Mouse (Mus musculus): ENCODE data around the gene Aifm3. TPM values are rescaled to one million over a fixed set of nuclear protein-coding genes. Genes with fewer than 3 reads are reported as not detected.

Aifm3 gene
- polyA plus RNA-seq, 1 experiment from 2014 or later, result 13.4 TPM

DNA sequence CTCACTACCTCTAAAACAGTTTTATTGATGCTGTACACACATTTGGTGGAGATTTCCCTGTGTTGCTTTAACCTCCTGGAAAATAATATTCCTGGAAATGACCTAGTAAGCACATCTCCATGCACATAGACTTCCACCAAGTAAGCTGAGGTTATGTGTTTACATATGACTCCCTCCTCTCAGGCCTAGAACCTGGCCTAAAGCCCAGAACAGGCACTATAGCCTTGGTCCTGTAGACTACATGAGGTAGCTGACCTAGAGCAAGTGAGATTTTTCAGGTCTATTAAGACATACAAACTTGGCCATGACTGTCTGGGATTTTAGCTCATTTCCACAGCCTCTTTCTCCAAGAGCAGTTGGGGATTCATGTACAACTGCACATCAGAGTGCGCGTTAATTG is 20.7 kb downstream of the Aifm3 start:
- Histone ChIP-seq H3K4me1 (ENCODE audit: control insufficient read depth, insufficient read depth, low read depth, low read length) (peaks cover 14% of the 10 kb centered on the region), H3K4me2 (ENCODE audit: low read length) (peak overlapping the region; percentile 66), H3K9ac (ENCODE audit: low read depth, low read length) (no peak overlapping the region), H3K27ac (ENCODE audit: low read depth, low read length) (no peak overlapping the region), H3K36me3 (ENCODE audit: control insufficient read depth, insufficient read depth, low read length) (peaks cover 13% of the 10 kb centered on the region; the same call in 1 of the 2 replicates), H3K9me3 (ENCODE audit: control insufficient read depth, low read length) (no peaks in the 10 kb centered on the region), H3K27me3 (replicated peaks; ENCODE audit: control insufficient read depth, insufficient read depth, low read length) (no peaks in the 10 kb centered on the region), H3K4me3 (ENCODE audit: low read length) (no peak overlapping the region; the same call in 1 of the 2 replicates)
- WGBS, result 96% methylated on average over 2 of the region's 2 CpGs
- ATAC-seq, result no peak

DNA sequence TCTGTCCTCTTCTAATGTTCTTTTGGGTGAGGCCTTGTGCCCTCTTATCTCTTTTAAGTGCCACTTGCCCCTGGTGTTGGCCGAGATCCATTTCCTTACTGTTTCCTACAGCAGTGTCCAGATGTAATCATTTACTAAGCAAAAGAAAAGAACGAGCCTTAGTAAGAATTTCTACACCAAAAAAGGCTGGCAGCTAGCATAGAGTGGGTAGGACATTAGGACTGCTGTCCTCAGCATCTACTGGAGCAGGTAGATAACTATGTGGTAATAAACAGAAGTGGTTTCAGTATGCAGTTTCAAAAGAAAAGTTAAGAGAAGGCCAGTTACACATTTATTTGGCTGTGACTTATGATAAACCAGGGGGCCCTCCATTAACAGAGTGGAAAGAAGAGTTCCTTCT is 21.3 kb downstream of the Aifm3 start:
- ATAC-seq, result no peak
- Histone ChIP-seq H3K4me2 (ENCODE audit: low read length) (no peak overlapping the region), H3K9me3 (ENCODE audit: control insufficient read depth, low read length) (no peaks in the 10 kb centered on the region), H3K4me1 (ENCODE audit: control insufficient read depth, insufficient read depth, low read depth, low read length) (peaks cover 14% of the 10 kb centered on the region), H3K36me3 (ENCODE audit: control insufficient read depth, insufficient read depth, low read length) (peaks cover 13% of the 10 kb centered on the region; the same call in 1 of the 2 replicates), H3K4me3 (ENCODE audit: low read length) (no peak overlapping the region), H3K27me3 (replicated peaks; ENCODE audit: control insufficient read depth, insufficient read depth, low read length) (no peaks in the 10 kb centered on the region), H3K27ac (ENCODE audit: low read depth, low read length) (no peak overlapping the region), H3K9ac (ENCODE audit: low read depth, low read length) (no peak overlapping the region)
- 90% methylated on average over 2 of the region's 2 CpGs for WGBS

DNA sequence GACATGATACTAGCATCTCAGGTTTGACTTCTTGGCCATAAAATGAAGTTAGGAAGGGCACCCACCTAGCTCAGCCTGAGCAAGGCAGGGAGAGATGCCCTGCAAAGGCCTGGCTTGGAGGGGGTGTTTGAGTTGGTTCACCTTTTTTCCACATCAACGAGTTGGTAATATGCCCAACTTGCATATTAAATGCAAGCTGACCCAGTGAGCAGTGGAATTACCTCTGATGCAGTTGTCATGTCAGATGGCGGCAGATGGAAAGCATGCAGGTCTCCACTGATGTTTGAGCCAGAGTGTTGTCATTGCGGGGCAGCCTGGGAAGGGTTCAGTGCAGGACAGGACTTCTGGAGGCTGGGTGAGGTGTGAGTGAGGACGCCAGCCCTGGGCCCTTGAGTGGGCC is 22.0 kb downstream of the Aifm3 start:
- Histone ChIP-seq H3K4me1 (ENCODE audit: control insufficient read depth, insufficient read depth, low read depth, low read length) (peaks cover 14% of the 10 kb centered on the region), H3K9me3 (ENCODE audit: control insufficient read depth, low read length) (no peaks in the 10 kb centered on the region), H3K27me3 (replicated peaks; ENCODE audit: control insufficient read depth, insufficient read depth, low read length) (no peaks in the 10 kb centered on the region), H3K4me3 (ENCODE audit: low read length) (no peak overlapping the region), H3K36me3 (ENCODE audit: control insufficient read depth, insufficient read depth, low read length) (peaks cover 16% of the 10 kb centered on the region), H3K27ac (ENCODE audit: low read depth, low read length) (no peak overlapping the region), H3K9ac (ENCODE audit: low read depth, low read length) (no peak overlapping the region), H3K4me2 (ENCODE audit: low read length) (no peak overlapping the region)
- 88% methylated on average over 4 of the region's 4 CpGs for WGBS
- ATAC-seq, result no peak

DNA sequence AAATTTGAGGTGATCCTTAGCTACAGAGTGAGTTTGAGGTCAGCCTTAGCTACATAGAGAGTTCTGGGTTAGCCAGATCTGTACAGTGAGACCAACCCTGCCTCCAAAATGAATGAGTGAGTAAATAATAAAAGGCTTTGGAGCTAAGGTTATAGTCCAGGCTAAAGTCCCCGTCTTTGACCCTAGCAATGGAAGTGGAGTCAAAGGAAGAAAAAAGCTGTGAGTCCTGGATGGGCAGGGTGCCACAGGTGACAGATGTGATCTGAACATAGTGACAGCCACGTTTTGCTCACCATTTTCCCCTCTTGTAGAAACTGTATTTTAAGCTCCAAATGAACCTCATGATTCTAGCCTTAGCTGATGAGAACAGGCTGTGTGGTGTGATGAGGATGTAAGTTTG is 29.5 kb downstream of the Aifm3 start:
- Histone ChIP-seq H3K4me2 (ENCODE audit: low read length) (no peak overlapping the region), H3K36me3 (ENCODE audit: control insufficient read depth, insufficient read depth, low read length) (peaks cover 39% of the 10 kb centered on the region), H3K9me3 (ENCODE audit: control insufficient read depth, low read length) (no peaks in the 10 kb centered on the region), H3K4me3 (ENCODE audit: low read length) (no peak overlapping the region), H3K9ac (ENCODE audit: low read depth, low read length) (no peak overlapping the region), H3K27ac (ENCODE audit: low read depth, low read length) (no peak overlapping the region), H3K27me3 (replicated peaks; ENCODE audit: control insufficient read depth, insufficient read depth, low read length) (no peaks in the 10 kb centered on the region), H3K4me1 (ENCODE audit: control insufficient read depth, insufficient read depth, low read depth, low read length) (no peaks in the 10 kb centered on the region)
- whole genome bisulfite sequencing, result 90% methylated on average over 2 of the region's 2 CpGs
- ATAC-seq, result no peak

DNA sequence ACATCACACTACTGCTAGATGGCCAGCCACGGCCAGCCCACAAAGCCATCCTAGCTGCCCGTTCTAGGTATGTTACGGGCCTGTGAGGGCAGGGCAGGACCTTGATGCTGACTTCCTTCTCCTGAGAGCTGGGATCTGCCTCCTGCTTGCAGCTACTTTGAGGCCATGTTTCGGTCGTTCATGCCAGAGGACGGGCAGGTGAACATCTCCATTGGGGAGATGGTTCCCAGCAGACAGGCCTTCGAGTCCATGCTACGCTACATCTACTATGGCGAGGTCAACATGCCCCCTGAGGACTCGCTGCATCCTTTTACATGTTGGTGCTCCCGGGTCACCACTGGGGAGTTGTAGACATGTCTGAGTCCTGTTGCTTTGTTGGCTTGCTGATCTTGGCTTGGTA is 34.7 kb downstream of the Aifm3 start:
- Histone ChIP-seq H3K4me2 (ENCODE audit: low read length) (no peak overlapping the region), H3K36me3 (ENCODE audit: control insufficient read depth, insufficient read depth, low read length) (peaks cover 59% of the 10 kb centered on the region), H3K27me3 (replicated peaks; ENCODE audit: control insufficient read depth, insufficient read depth, low read length) (no peaks in the 10 kb centered on the region), H3K9me3 (ENCODE audit: control insufficient read depth, low read length) (no peaks in the 10 kb centered on the region), H3K9ac (ENCODE audit: low read depth, low read length) (no peak overlapping the region), H3K4me3 (ENCODE audit: low read length) (no peak overlapping the region), H3K27ac (ENCODE audit: low read depth, low read length) (no peak overlapping the region), H3K4me1 (ENCODE audit: control insufficient read depth, insufficient read depth, low read depth, low read length) (no peaks in the 10 kb centered on the region)
- 92% methylated on average over 11 of the region's 11 CpGs for WGBS
- ATAC-seq, result no peak

DNA sequence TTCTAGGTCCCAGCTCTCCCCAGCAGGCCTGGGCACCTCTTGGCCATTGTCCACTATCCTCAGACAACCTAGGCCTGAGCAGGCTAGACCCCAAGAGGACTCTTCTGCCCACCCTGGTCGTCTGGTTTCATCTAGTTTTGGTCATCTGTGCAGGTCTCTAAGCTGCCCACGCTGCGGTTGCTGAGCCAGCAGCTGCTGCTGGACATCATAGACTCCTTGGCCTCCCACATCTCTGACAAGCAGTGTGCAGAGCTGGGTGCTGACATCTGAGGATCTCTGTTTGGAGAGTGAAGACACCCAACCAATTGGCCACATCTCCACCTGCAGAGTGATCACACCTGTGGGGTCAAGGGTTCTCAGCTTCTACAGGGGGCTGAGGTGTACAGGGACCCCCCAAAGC is 36.1 kb downstream of the Aifm3 start:
- H3K9me3 ChIP-seq (ENCODE audit: control insufficient read depth, low read length), result no peaks in the 10 kb centered on the region
- no peak overlapping the region for H3K9ac ChIP-seq (ENCODE audit: low read depth, low read length)
- H3K4me1 ChIP-seq (ENCODE audit: control insufficient read depth, insufficient read depth, low read depth, low read length), result peaks cover 7% of the 10 kb centered on the region
- H3K4me2 ChIP-seq (ENCODE audit: low read length), result no peak overlapping the region
- no peak for ATAC-seq
- H3K4me3 ChIP-seq (ENCODE audit: low read length), result no peak overlapping the region
- whole genome bisulfite sequencing, result 81% methylated on average over 3 of the region's 3 CpGs
- H3K36me3 ChIP-seq (ENCODE audit: control insufficient read depth, insufficient read depth, low read length), result peaks cover 50% of the 10 kb centered on the region
- no peaks in the 10 kb centered on the region for H3K27me3 ChIP-seq (replicated peaks; ENCODE audit: control insufficient read depth, insufficient read depth, low read length)
- H3K27ac ChIP-seq (ENCODE audit: low read depth, low read length), result no peak overlapping the region

DNA sequence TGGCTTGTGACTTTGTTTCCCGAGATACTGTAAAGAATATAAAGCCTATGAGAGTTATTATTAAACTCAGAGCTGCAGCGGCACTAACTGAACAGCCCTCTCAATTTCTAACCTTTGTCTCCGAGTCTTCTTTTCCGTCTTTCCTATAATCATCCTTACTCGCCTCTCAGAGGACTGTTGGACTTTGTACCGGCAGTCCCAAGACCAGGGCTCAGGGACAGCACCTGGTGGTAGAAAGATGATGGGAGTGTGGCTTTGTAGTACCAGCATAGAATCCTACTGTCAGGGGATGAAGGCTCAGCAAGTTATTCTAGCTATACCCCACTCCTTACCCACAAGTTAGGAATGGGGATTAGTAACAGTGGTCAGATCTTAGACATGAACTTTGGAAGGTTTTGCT is 36.8 kb downstream of the Aifm3 start:
- Histone ChIP-seq H3K4me2 (ENCODE audit: low read length) (no peak overlapping the region), H3K4me1 (ENCODE audit: control insufficient read depth, insufficient read depth, low read depth, low read length) (peaks cover 7% of the 10 kb centered on the region), H3K9me3 (ENCODE audit: control insufficient read depth, low read length) (no peaks in the 10 kb centered on the region), H3K27ac (ENCODE audit: low read depth, low read length) (no peak overlapping the region), H3K27me3 (replicated peaks; ENCODE audit: control insufficient read depth, insufficient read depth, low read length) (no peaks in the 10 kb centered on the region), H3K9ac (ENCODE audit: low read depth, low read length) (no peak overlapping the region), H3K4me3 (ENCODE audit: low read length) (no peak overlapping the region), H3K36me3 (ENCODE audit: control insufficient read depth, insufficient read depth, low read length) (peaks cover 46% of the 10 kb centered on the region)
- WGBS, result 95% methylated on average over 6 of the region's 6 CpGs
- ATAC-seq, result no peak

DNA sequence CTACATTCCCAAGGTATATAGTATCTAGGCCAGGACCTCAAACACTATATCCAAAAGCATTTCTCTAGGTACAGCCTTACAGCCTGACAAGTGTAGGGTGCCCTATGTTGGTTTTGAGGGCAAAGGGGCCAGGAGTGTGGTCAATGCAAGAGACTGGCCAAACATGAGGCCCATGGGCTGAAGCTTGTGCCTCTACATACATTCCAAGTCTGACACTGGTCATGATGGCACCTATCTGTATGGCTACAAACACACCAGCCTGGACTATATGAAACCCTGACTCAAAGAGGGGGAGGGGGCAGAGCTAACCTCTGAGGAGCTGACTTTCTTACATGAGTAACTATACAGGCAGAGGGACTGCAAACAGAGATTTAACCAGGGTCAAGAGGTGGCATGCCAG is 38.2 kb downstream of the Aifm3 start:
- H3K27ac ChIP-seq (ENCODE audit: low read depth, low read length), result no peak overlapping the region
- H3K4me3 ChIP-seq (ENCODE audit: low read length), result no peak overlapping the region
- H3K4me2 ChIP-seq (ENCODE audit: low read length), result no peak overlapping the region
- no peaks in the 10 kb centered on the region for H3K9me3 ChIP-seq (ENCODE audit: control insufficient read depth, low read length)
- ATAC-seq, result no peak
- H3K9ac ChIP-seq (ENCODE audit: low read depth, low read length), result no peak overlapping the region
- peaks cover 40% of the 10 kb centered on the region for H3K36me3 ChIP-seq (ENCODE audit: control insufficient read depth, insufficient read depth, low read length)
- peaks cover 15% of the 10 kb centered on the region for H3K4me1 ChIP-seq (ENCODE audit: control insufficient read depth, insufficient read depth, low read depth, low read length)
- H3K27me3 ChIP-seq (replicated peaks; ENCODE audit: control insufficient read depth, insufficient read depth, low read length), result no peaks in the 10 kb centered on the region

DNA sequence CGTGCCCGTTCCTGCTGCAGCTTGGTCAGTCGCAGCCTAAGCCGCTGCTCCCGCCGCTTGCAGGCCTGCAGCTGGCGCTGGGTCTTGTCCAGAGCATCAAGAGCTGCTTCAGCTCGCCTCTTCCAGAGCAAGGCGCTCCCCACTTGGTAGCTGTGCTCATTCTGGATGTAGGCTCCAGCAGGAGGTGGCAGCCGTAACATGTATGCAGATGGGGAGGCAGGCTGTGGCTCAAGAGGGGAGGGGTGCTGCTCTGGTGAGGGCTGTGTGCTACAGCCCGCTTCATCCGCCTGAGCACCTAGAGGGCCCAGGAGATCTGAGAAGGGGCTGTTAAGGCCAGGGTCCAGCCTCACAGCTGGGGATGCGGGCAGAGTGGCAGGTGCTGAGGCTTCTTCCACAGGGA is 38.9 kb downstream of the Aifm3 start:
- Histone ChIP-seq H3K36me3 (ENCODE audit: control insufficient read depth, insufficient read depth, low read length) (peaks cover 33% of the 10 kb centered on the region), H3K4me1 (ENCODE audit: control insufficient read depth, insufficient read depth, low read depth, low read length) (peaks cover 15% of the 10 kb centered on the region), H3K4me2 (ENCODE audit: low read length) (no peak overlapping the region), H3K9me3 (ENCODE audit: control insufficient read depth, low read length) (no peaks in the 10 kb centered on the region), H3K4me3 (ENCODE audit: low read length) (no peak overlapping the region), H3K27ac (ENCODE audit: low read depth, low read length) (no peak overlapping the region), H3K27me3 (replicated peaks; ENCODE audit: control insufficient read depth, insufficient read depth, low read length) (no peaks in the 10 kb centered on the region), H3K9ac (ENCODE audit: low read depth, low read length) (no peak overlapping the region)
- 83% methylated on average over 13 of the region's 13 CpGs for WGBS
- no peak for ATAC-seq

DNA sequence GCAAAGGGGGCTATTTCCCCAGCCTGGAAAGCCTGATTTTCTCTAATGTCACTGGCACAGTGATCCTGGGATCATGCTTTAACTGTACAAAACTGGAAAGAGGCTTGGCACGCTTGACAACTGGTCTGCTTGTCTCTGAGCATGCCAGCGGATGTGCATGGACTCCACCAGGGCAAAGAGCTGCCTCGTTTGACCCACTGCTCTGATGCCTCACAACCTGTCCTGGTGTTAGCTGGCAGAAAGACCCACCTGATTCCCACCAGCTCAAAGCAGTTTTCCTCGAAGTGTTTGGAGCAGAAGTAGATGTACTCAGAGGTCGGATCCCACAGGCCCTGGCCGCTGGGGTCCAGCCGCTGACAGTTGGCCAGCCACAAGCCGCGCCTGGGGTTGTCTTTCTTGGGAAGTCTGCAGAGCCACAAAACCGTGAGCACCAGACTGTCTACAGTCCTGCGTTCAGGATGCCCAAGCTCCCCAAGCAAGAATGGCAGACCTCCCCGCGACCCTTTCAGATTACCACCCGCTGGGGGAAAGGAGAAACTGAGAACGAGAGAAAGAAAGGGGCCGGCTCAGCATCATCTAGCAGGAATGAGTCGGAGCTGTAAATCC is 40.7 kb downstream of the Aifm3 start:
- H3K36me3 ChIP-seq (ENCODE audit: control insufficient read depth, insufficient read depth, low read length), result peaks cover 25% of the 10 kb centered on the region
- H3K27ac ChIP-seq (ENCODE audit: low read depth, low read length), result peak overlapping the region; percentile 98
- peak overlapping the region; percentile 83 for H3K9ac ChIP-seq (ENCODE audit: low read depth, low read length)
- peak; percentile 1; the same call in 1 of the 2 replicates for ATAC-seq
- H3K27me3 ChIP-seq (replicated peaks; ENCODE audit: control insufficient read depth, insufficient read depth, low read length), result no peaks in the 10 kb centered on the region
- 19% methylated on average over 17 of the region's 17 CpGs for WGBS
- peak overlapping the region; percentile 65 for H3K4me3 ChIP-seq (ENCODE audit: low read length)
- peaks cover 15% of the 10 kb centered on the region for H3K4me1 ChIP-seq (ENCODE audit: control insufficient read depth, insufficient read depth, low read depth, low read length)
- H3K9me3 ChIP-seq (ENCODE audit: control insufficient read depth, low read length), result no peaks in the 10 kb centered on the region
- H3K4me2 ChIP-seq (ENCODE audit: low read length), result peak overlapping the region; percentile 71
